Mouse (Mus musculus) embryonic facial prominence, embryonic 14.5 days (tissue): ENCODE data around the gene C9orf72. TPM values are rescaled to one million over a fixed set of nuclear protein-coding genes. Genes with fewer than 3 reads are reported as not detected.

ENCODE experiments used
- ATAC-seq: fragments of 200-750 bp; cut with Nextera tagmentation; 2 replicates; pipeline ENCODE4 v1.8.0; 2017; ENCODE audit warnings: low read depth, moderate number of reproducible peaks, moderate TSS enrichment
- DNase-seq: peaks from one replicate; pipeline ENCODE4 v3.0.0-alpha.2; 2015; ENCODE audit warnings: low spot score
- H3K27ac ChIP-seq: fragments of 300-500 bp; sonication (generic); replicated peaks from 2 replicates; pipeline ENCODE4 v1.5.1; 2014; ENCODE audit warnings: low read depth, mild to moderate bottlenecking, low read length, moderate library complexity
- H3K27me3 ChIP-seq: fragments of 300-500 bp; sonication (generic); replicated peaks from 2 replicates; pipeline ENCODE4 v1.6.1; 2014; ENCODE audit warnings: low read length; ENCODE audit not compliant: control insufficient read depth, insufficient read depth
- H3K36me3 ChIP-seq: fragments of 300-500 bp; sonication (generic); 2 replicates; pipeline ENCODE4 v1.6.1; 2014; ENCODE audit warnings: low read length, mixed read lengths; ENCODE audit not compliant: control insufficient read depth, insufficient read depth
- H3K4me1 ChIP-seq: fragments of 300-500 bp; sonication (generic); 2 replicates; pipeline ENCODE4 v1.6.1; 2014; ENCODE audit warnings: antibody characterized with exemption, low read length; ENCODE audit not compliant: control insufficient read depth, insufficient read depth
- H3K4me2 ChIP-seq: fragments of 300-500 bp; sonication (generic); 2 replicates; pipeline ENCODE4 v1.6.1; 2014; ENCODE audit warnings: low read depth, mild to moderate bottlenecking, low read length, moderate library complexity, mixed read lengths
- H3K4me3 ChIP-seq: fragments of 300-500 bp; sonication (generic); 2 replicates; pipeline ENCODE4 v1.5.1; 2014; ENCODE audit warnings: low read depth, mild to moderate bottlenecking, low read length
- H3K9ac ChIP-seq: fragments of 300-500 bp; sonication (generic); 2 replicates; pipeline ENCODE4 v1.6.1; 2014; ENCODE audit warnings: low read depth, mild to moderate bottlenecking, low read length, moderate library complexity, mixed read lengths
- H3K9me3 ChIP-seq: fragments of 300-500 bp; sonication (generic); 2 replicates; pipeline ENCODE4 v1.6.1; 2016; ENCODE audit warnings: low read length; ENCODE audit not compliant: control insufficient read depth
- WGBS: fragments of 180-500 bp; shearing (Covaris S2); extraction: QIAGEN DNeasy Blood & Tissue Kit; methylation state at CpG from one replicate; pipeline ENCODE4 v1.1.7; 2014; 5-methylcytosine and 5-hydroxymethylcytosine counted together
- polyA plus RNA-seq: library from polyadenylated mRNA; unstranded; fragments of >200 nt; fragmentation: Nextera tagmentation; extraction: Ambion mirVana; gene quantifications from 2 replicates; pipeline ENCODE4 v1.2.1, GENCODE M21; 2014

C9orf72 gene
- polyA plus RNA-seq, 1 experiment from 2014 or later = 14.0 TPM

DNA sequence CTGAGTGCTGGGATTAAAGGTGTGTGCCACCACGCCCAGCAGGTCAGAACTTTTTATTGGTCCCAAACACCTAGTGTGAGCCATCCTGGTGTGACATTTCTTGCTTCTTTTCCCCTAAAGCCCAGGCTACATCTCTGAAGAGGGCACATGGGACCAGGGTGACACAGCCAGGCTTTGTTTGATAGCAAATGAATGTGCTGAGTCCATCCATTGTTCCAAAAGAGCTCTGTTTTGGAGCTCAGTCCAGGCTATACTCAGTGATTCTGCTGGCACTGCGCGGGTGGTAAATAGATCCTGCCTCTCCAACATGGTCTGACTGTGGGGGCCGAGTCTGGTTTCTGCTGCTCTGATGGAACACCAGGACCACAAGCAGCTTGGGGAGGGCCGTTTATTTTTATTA is 58.1 kb downstream of the C9orf72 start:
- Histone ChIP-seq H3K4me2 (no peak overlapping the region), H3K9me3 (no peaks in the 10 kb centered on the region), H3K9ac (no peak overlapping the region), H3K4me3 (no peak overlapping the region), H3K36me3 (no peaks in the 10 kb centered on the region), H3K4me1 (0 out of 2 replicates have a peak, but pooled peaks cover 12% of the 10 kb centered on the region), H3K27ac (no peak overlapping the region), H3K27me3 (no peaks in the 10 kb centered on the region)
- no peak for ATAC-seq
- 69% methylated on average over 5 of the region's 5 CpGs for WGBS
- no peak for DNase-seq

GRCm38 (mm10) chr4:35165947-35166346 is 60.0 kb downstream of the C9orf72 start:
- 0 out of 2 replicates have a peak, but pooled peaks cover 12% of the 10 kb centered on the region for H3K4me1 ChIP-seq
- no peak overlapping the region for H3K27ac ChIP-seq
- no peaks in the 10 kb centered on the region for H3K27me3 ChIP-seq
- H3K36me3 ChIP-seq = no peaks in the 10 kb centered on the region
- ATAC-seq = no peak
- H3K4me3 ChIP-seq = no peak overlapping the region
- H3K9me3 ChIP-seq = no peaks in the 10 kb centered on the region
- DNase-seq = no peak
- WGBS = 67% methylated on average over 3 of the region's 3 CpGs
- no peak overlapping the region for H3K9ac ChIP-seq
- H3K4me2 ChIP-seq = no peak overlapping the region

DNA sequence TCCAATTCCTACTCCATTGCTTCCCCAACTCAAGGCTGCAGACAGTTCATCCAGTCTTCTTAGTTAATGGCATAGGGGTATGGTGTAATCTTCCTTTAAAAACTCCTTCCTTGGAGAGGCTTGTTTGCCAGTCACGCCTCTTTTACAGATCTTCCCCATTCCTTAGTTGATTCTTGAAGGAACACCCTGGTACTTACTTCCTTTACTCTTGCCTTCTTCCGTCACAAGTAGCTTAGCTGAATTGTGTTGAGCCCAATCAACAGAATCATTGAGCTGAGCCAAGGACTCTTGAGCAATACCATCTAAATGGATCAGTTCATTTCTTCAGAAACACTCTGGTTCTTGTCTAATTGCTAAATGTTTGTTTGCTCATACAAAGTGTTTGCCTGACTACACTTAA is 60.7 kb downstream of the C9orf72 start:
- 81% methylated on average over 2 of the region's 2 CpGs for WGBS

DNA sequence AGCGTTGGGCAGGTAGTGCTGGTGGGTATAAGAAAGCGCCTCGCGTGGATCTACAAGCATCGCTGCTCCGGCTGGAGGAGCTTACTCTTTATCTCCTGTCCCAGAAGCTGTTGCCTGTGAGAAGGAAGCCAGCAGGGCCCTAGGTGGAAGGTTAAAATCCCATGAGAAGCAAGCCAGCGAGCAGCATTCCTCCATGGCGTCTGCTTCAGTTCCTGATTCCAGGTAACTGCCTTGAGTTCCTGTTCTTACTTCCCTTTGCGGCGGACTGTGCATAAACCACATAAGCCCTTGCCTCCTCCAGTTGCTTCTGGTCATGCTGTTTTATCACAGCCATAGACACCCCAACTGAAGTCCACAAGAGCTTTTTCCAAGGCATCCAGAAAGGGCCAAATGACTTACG is 68.2 kb downstream of the C9orf72 start:
- 70% methylated on average over 11 of the region's 11 CpGs for WGBS
- Histone ChIP-seq H3K4me3 (no peak overlapping the region), H3K27me3 (no peaks in the 10 kb centered on the region; the same call in 1 of the 2 replicates), H3K4me1 (0 out of 2 replicates have a peak, but pooled peaks cover 3% of the 10 kb centered on the region), H3K9me3 (no peaks in the 10 kb centered on the region), H3K9ac (no peak overlapping the region), H3K36me3 (no peaks in the 10 kb centered on the region), H3K4me2 (peak overlapping the region; percentile 92; the same call in 1 of the 2 replicates), H3K27ac (no peak overlapping the region)
- DNase-seq = no peak
- no peak for ATAC-seq

More for the DNA sequence above, 60.7 kb downstream of the C9orf72 start:
- no peaks in the 10 kb centered on the region for H3K36me3 ChIP-seq
- 0 out of 2 replicates have a peak, but pooled peaks cover 11% of the 10 kb centered on the region for H3K4me1 ChIP-seq
- H3K9ac ChIP-seq = no peak overlapping the region
- DNase-seq (no peak), ATAC-seq (no peak)
- no peak overlapping the region for H3K4me2 ChIP-seq
- H3K27me3 ChIP-seq = no peaks in the 10 kb centered on the region
- no peaks in the 10 kb centered on the region for H3K9me3 ChIP-seq
- no peak overlapping the region for H3K4me3 ChIP-seq
- no peak overlapping the region for H3K27ac ChIP-seq

DNA sequence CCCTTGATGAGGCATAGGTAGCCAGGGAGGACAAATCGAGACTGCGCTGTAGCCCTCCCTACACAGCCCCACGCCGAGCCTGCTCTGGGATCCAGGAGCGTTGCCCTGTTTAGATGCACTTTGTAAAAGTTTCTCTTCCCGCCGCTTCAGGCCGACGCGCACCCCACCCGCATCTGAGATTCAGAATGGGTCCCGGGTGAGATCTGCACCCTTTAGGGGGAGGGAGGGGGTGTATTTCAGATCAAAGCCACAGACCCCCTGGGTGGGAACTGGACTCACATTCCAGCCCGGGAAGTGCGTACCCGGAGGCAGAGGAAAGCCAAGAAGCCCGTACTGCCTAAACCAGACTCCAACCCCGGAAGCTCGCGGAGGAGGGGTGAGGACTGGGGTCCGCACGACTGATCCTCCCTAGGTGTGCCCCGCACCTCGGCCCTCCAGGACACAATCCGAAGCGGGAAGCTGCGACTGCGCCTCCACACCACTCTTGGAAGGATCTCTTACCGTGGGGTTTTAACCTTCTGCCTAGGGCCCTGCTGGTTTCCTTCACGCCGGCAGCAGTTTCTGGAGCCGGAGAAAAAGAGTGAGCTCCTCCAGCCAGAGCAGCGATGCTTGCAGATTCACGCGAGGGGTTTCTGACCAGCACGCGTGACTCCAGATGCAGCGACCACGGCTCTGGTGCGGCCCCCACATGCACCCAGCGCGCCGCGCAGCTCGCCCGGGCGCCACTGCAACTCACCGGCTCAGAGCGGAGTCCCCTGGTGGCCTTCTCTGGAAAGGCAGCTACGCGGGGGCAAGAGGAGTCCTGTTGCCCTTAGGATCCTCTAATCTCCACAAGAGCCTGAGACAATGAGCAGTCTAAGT is 69.0 kb downstream of the C9orf72 start, which contains the start of gene Mob3b:
Gene Mob3b, minus strand, starts transcription at position 734 of the 861 bp plus-strand sequence.
- peak within 1 kb of the TSS; percentile 92 for H3K4me2 ChIP-seq
- no peaks in the 10 kb centered on the region; the same call in 1 of the 2 replicates for H3K27me3 ChIP-seq
- 0 out of 2 replicates have a peak, but pooled peaks cover 3% of the 10 kb centered on the region for H3K4me1 ChIP-seq
- H3K9me3 ChIP-seq = no peaks in the 10 kb centered on the region
- H3K36me3 ChIP-seq = no peaks in the 10 kb centered on the region
- peak within 1 kb of the TSS; percentile 84 for H3K27ac ChIP-seq
- peak; percentile 87 for DNase-seq
- peak within 1 kb of the TSS; percentile 75 for H3K9ac ChIP-seq
- under 1% methylated on average over 45 of the region's 50 CpGs for WGBS
- peak within 1 kb of the TSS; percentile 64 for H3K4me3 ChIP-seq
- ATAC-seq = peak; percentile 83

GRCm38 (mm10) chr4:35156149-35156611 is 69.8 kb downstream of the C9orf72 start:
- H3K9ac ChIP-seq = peak overlapping the region; percentile 75
- H3K27ac ChIP-seq = peak overlapping the region; percentile 84
- no peaks in the 10 kb centered on the region for H3K36me3 ChIP-seq
- WGBS = 0% methylated on average over 26 of the region's 26 CpGs
- H3K4me3 ChIP-seq = peak overlapping the region; percentile 64
- 0 out of 2 replicates have a peak, but pooled peaks cover 3% of the 10 kb centered on the region for H3K4me1 ChIP-seq
- H3K4me2 ChIP-seq = peak overlapping the region; percentile 92
- ATAC-seq (peak; percentile 81), DNase-seq (peak; percentile 83)
- H3K9me3 ChIP-seq = no peaks in the 10 kb centered on the region
- H3K27me3 ChIP-seq = no peaks in the 10 kb centered on the region; the same call in 1 of the 2 replicates

DNA sequence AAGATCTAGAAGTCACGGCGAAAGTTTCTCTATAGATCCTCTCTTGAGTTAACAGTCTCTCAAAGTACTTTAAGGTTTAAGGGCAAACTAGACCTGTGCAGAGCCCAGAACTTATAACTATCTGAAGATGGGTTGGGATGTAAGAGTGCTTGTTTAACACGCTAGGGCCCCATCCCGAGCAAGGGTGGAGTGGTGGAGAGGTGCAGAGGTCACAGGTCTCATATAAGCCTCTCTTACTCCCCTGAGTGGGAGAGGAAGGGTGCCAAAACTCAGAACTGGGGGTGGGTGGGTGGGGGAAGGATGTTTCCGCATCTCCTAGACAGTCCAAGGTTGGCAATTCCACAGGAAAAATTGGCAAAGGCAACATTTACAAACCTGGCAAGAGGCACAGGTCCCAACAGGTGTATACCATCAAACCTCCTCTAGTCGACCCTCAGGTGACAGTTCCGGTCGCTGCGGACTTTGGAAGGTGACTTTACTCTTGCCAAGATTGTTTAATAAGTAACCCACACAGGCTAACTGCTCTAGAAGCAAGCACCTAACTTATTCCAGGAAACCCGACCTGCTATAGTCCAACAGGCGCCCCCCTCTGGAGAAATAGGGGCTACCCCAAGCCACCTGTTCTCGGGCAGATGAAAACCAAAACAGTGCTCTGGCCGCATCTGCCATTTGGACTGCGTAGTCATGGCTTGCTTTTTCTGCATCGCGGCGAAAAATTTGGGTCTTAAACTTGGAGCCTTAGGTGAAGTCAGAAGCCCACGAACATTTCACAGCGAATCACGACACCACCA is 70.6 kb downstream of the C9orf72 start:
- no peaks in the 10 kb centered on the region; the same call in 1 of the 2 replicates for H3K27me3 ChIP-seq
- peak overlapping the region; percentile 64 for H3K4me3 ChIP-seq
- no peak for ATAC-seq
- no peaks in the 10 kb centered on the region for H3K36me3 ChIP-seq
- peak overlapping the region; percentile 84 for H3K27ac ChIP-seq
- 0 out of 2 replicates have a peak, but pooled peaks cover 3% of the 10 kb centered on the region for H3K4me1 ChIP-seq
- no peaks in the 10 kb centered on the region for H3K9me3 ChIP-seq
- 25% methylated on average over 20 of the region's 20 CpGs for WGBS
- DNase-seq = peak; percentile 62
- H3K9ac ChIP-seq = peak overlapping the region; percentile 75
- H3K4me2 ChIP-seq = peak overlapping the region; percentile 92

DNA sequence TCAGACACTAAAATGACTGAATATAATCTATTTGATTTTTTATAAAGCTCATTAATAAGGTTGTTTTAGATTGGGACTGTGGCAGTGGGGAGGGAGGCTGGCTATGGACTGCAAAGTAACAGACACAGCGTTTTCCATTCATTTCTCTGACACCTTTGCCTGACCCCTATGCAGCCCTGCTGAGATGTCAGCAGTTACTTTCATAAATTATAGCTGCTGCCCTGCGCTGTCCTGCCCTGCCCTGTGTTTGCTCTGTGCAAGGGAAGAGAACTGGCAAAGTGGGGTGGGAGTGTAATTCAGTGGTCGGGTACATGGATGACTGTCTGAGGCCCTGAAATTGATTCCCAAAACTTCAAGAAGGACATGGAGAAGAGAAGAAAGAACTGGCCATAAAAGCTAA is 71.9 kb downstream of the C9orf72 start:
- Histone ChIP-seq H3K36me3 (no peaks in the 10 kb centered on the region), H3K27me3 (no peaks in the 10 kb centered on the region; the same call in 1 of the 2 replicates), H3K27ac (no peak overlapping the region), H3K4me2 (no peak overlapping the region), H3K9me3 (no peaks in the 10 kb centered on the region), H3K9ac (no peak overlapping the region), H3K4me3 (no peak overlapping the region), H3K4me1 (0 out of 2 replicates have a peak, but pooled peaks cover 3% of the 10 kb centered on the region)
- WGBS = 59% methylated on average over 3 of the region's 3 CpGs
- DNase-seq (no peak), ATAC-seq (no peak)
